8 mouse cellular contexts compared by ENCODE assay signal in the genomic region with DNA sequence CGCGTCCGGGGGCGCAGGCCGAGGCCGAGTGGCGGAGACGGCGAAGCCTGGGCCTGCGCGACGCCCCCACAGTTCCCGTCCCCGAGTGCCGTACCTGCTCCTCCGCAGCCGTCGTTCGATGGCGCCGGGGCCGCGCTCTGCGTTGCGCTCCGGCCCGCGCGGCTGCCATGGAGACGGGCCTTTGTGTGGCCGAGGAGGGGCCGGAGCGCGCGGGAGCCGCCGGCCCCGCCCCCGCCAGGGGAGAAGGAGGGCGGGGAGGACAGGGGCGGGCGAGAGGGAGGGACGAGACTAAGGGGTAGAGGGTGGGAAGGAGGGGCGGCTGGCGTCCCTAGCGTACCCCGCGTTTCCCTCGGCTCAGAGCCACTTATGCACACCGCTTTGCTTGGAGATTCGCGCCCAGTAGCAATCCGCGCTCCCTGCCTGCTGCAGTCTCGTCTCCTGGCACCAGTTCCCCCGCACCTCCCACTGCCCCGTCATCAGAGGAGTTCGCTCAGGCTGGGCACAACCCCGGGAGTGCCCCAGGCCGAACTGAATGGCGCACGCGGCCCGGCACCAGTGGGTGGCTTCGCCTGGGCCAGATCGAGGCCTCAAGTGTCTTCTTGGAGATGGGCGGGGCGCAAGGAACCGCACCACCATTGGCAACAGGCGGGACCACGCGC. TPM values are rescaled to one million over a fixed set of nuclear protein-coding genes. Genes with fewer than 3 reads are reported as not detected.
DNase-seq lines count a peak whose midpoint lies in the region; ATAC-seq and TF ChIP-seq lines count a peak whose summit lies in the region.

A gene (minus strand): TSS at position 218 of the 659 bp plus-strand sequence.

- peak within 1 kb of the TSS; percentile 98 for H3K9ac ChIP-seq in forebrain, embryonic 14.5 days (ENCODE audit: low read length)
- peak within 1 kb of the TSS; percentile 87 for H3K9ac ChIP-seq in heart, postnatal 0 days (replicated peaks; ENCODE audit: low read depth, low read length)
- peak within 1 kb of the TSS; percentile 42 for H3K9ac ChIP-seq in liver, embryonic 16.5 days (ENCODE audit: low read depth, low read length)
- peak within 1 kb of the TSS; percentile 92 for H3K9ac ChIP-seq in neural tube, embryonic 14.5 days (replicated peaks; ENCODE audit: low read depth, low read length)

- H3K27ac ChIP-seq in brown adipose tissue, adult 24 weeks (replicated peaks; ENCODE audit: low read depth, low read length), result peak within 1 kb of the TSS; percentile 53
- H3K27ac ChIP-seq in forebrain, embryonic 14.5 days (ENCODE audit: low read depth, low read length), result peak within 1 kb of the TSS; percentile 95
- peak within 1 kb of the TSS; percentile 96 for H3K27ac ChIP-seq in heart, postnatal 0 days (ENCODE audit: low read depth)
- H3K27ac ChIP-seq in liver, embryonic 16.5 days (ENCODE audit: low read length), result peak within 1 kb of the TSS; percentile 92
- H3K27ac ChIP-seq in neural tube, embryonic 14.5 days (ENCODE audit: low read depth, low read length), result peak within 1 kb of the TSS; percentile 91

- WGBS in forebrain, embryonic 14.5 days, result under 1% methylated on average over 62 of the region's 72 CpGs
- WGBS in heart, postnatal 0 days, result under 1% methylated on average over 49 of the region's 72 CpGs
- WGBS in liver, embryonic 16.5 days (ENCODE audit: insufficient replicate concordance), result under 1% methylated on average over 61 of the region's 72 CpGs
- under 1% methylated on average over 34 of the region's 72 CpGs for WGBS in neural tube, embryonic 14.5 days

- peak; percentile 88 for ATAC-seq in forebrain, embryonic 14.5 days
- peak; percentile 76 for ATAC-seq in heart, postnatal 0 days (ENCODE audit: insufficient read depth, low read depth)
- peak; percentile 71 for ATAC-seq in liver, embryonic 16.5 days (ENCODE audit: low read depth)
- peak; percentile 89 for ATAC-seq in neural tube, embryonic 14.5 days (ENCODE audit: low read depth)

- H3K27me3 ChIP-seq in forebrain, embryonic 14.5 days (replicated peaks; ENCODE audit: control insufficient read depth, insufficient read depth, low read length), result no peaks in the 10 kb centered on the region
- no peaks in the 10 kb centered on the region for H3K27me3 ChIP-seq in heart, postnatal 0 days (ENCODE audit: control insufficient read depth, insufficient read depth, low read length)
- peaks cover 35% of the 10 kb centered on the region for H3K27me3 ChIP-seq in liver, embryonic 16.5 days (ENCODE audit: control insufficient read depth, insufficient read depth, low read depth, low read length)
- no peaks in the 10 kb centered on the region for H3K27me3 ChIP-seq in neural tube, embryonic 14.5 days (ENCODE audit: control insufficient read depth, insufficient read depth, low read length)

- peak; percentile 82 for DNase-seq in ES-CJ7 (ENCODE audit: low read depth, low spot score)
- DNase-seq in forebrain, embryonic 14.5 days (ENCODE audit: low spot score), result peak; percentile 94
- peak; percentile 86 for DNase-seq in heart, postnatal 0 days (ENCODE audit: low spot score)
- peak; percentile 84 to 92 for DNase-seq in kidney, postnatal 36 days
- peak; percentile 79 for DNase-seq in urinary bladder, postnatal 25 days (ENCODE audit: low spot score)

- TF ChIP-seq CTCF in heart, postnatal 0 days (IDR thresholded peaks at IDR 0.05; ENCODE audit: low read depth), result no peak

- H3K9me3 ChIP-seq in forebrain, embryonic 14.5 days (replicated peaks; ENCODE audit: control insufficient read depth, low read length), result no peaks in the 10 kb centered on the region
- no peaks in the 10 kb centered on the region for H3K9me3 ChIP-seq in heart, postnatal 0 days (replicated peaks; ENCODE audit: control insufficient read depth, low read length)
- no peaks in the 10 kb centered on the region for H3K9me3 ChIP-seq in liver, embryonic 16.5 days (replicated peaks; ENCODE audit: control insufficient read depth, low read length)
- no peaks in the 10 kb centered on the region for H3K9me3 ChIP-seq in neural tube, embryonic 14.5 days (ENCODE audit: control insufficient read depth, low read length)

- peaks cover 11% of the 10 kb centered on the region for H3K36me3 ChIP-seq in forebrain, embryonic 14.5 days (ENCODE audit: control insufficient read depth, insufficient read depth, low read length)
- no peaks in the 10 kb centered on the region for H3K36me3 ChIP-seq in heart, postnatal 0 days (replicated peaks; ENCODE audit: control insufficient read depth, insufficient read depth, low read length)
- no peaks in the 10 kb centered on the region for H3K36me3 ChIP-seq in liver, embryonic 16.5 days (ENCODE audit: control insufficient read depth, insufficient read depth)
- H3K36me3 ChIP-seq in neural tube, embryonic 14.5 days (ENCODE audit: control insufficient read depth, insufficient read depth, low read length), result no peaks in the 10 kb centered on the region; the same call in 1 of the 2 replicates

- 0 out of 2 replicates have a peak, but pooled peaks have one; percentile 36 for TF ChIP-seq EP300 in heart, postnatal 0 days (IDR thresholded peaks at IDR 0.05; ENCODE audit: low read depth)

- peak within 1 kb of the TSS; percentile 67 for H3K4me2 ChIP-seq in forebrain, embryonic 14.5 days (ENCODE audit: low read length)
- peak within 1 kb of the TSS; percentile 92 for H3K4me2 ChIP-seq in heart, postnatal 0 days (ENCODE audit: low read depth, low read length)
- peak within 1 kb of the TSS; percentile 54 for H3K4me2 ChIP-seq in liver, embryonic 16.5 days (ENCODE audit: low read depth, low read length)
- peak within 1 kb of the TSS; percentile 68 for H3K4me2 ChIP-seq in neural tube, embryonic 14.5 days (ENCODE audit: low read depth, low read length)

- peak within 1 kb of the TSS; percentile 61 for H3K4me3 ChIP-seq in brown adipose tissue, adult 24 weeks (ENCODE audit: insufficient read depth, low read depth, low read length)
- peak within 1 kb of the TSS; percentile 86 for H3K4me3 ChIP-seq in forebrain, embryonic 14.5 days (ENCODE audit: low read depth, low read length)
- H3K4me3 ChIP-seq in heart, postnatal 0 days (ENCODE audit: low read depth, low read length), result peak within 1 kb of the TSS; percentile 83
- peak within 1 kb of the TSS; percentile 62 for H3K4me3 ChIP-seq in liver, embryonic 16.5 days (ENCODE audit: low read depth, low read length)
- peak within 1 kb of the TSS; percentile 78 for H3K4me3 ChIP-seq in neural tube, embryonic 14.5 days (ENCODE audit: low read depth, low read length)

- H3K4me1 ChIP-seq in brown adipose tissue, adult 24 weeks (ENCODE audit: control insufficient read depth, insufficient read depth, insufficient read length, low read length), result peaks cover 17% of the 10 kb centered on the region
- H3K4me1 ChIP-seq in forebrain, embryonic 14.5 days (ENCODE audit: control insufficient read depth, insufficient read depth, low read length), result peaks cover 66% of the 10 kb centered on the region
- H3K4me1 ChIP-seq in heart, postnatal 0 days (ENCODE audit: control insufficient read depth, insufficient read depth), result peaks cover 55% of the 10 kb centered on the region
- peaks cover 25% of the 10 kb centered on the region for H3K4me1 ChIP-seq in liver, embryonic 16.5 days (ENCODE audit: control insufficient read depth, low read depth, low read length)
- peaks cover 33% of the 10 kb centered on the region for H3K4me1 ChIP-seq in neural tube, embryonic 14.5 days (ENCODE audit: control insufficient read depth, insufficient read depth, low read length)

RNA-seq across cellular contexts. Expression of the gene that starts here (rescaled TPM):
- 5.4 and 7.5 TPM in 2 replicates for polyA plus RNA-seq in brown adipose tissue, adult 24 weeks (2012; ENCODE audit: insufficient read depth, insufficient read length, missing spikeins)
- 101 TPM in 2 replicates for polyA plus RNA-seq in forebrain, embryonic 14.5 days (2014; fragmentation: Nextera tagmentation; extraction: Ambion mirVana)
- total RNA-seq in heart, postnatal 0 days (2014; rRNA removed; ENCODE audit: low replicate concordance), result 153 and 199 TPM in 2 replicates
- 51.6 and 54.5 TPM in 2 replicates for polyA plus RNA-seq in heart, postnatal 0 days (2015; fragmentation: Nextera tagmentation; extraction: Ambion mirVana)
- 26.2 and 31.9 TPM in 2 replicates for polyA plus RNA-seq in liver, embryonic 16.5 days (2015; fragmentation: Nextera tagmentation; extraction: Ambion mirVana)
- 66.4 and 100 TPM in 2 replicates for polyA plus RNA-seq in neural tube, embryonic 14.5 days (2014; fragmentation: Nextera tagmentation; extraction: Ambion mirVana)

Comparison
In these comparisons a context has a peak if more than half of its experiments do, and no peak if none do; other contexts are left out.
1. Peak in every context shown above with its lines: DNase-seq, ATAC-seq, H3K4me3 ChIP-seq and H3K27ac ChIP-seq.
2. H3K9ac ChIP-seq: peak in every context shown above with its lines; median percentile 98 in forebrain, embryonic 14.5 days; 92 in neural tube, embryonic 14.5 days; 87 in heart, postnatal 0 days; 42 in liver, embryonic 16.5 days.